8 mouse cellular contexts compared by ENCODE assay signal in genomic region chr11:52370538-52370937, GRCm38 (mm10). TPM values are rescaled to one million over a fixed set of nuclear protein-coding genes. Genes with fewer than 3 reads are reported as not detected.
DNase-seq lines count a peak whose midpoint lies in the region; ATAC-seq and TF ChIP-seq lines count a peak whose summit lies in the region.

No protein-coding gene starts in this region.

- no peaks in the 10 kb centered on the region for H3K27me3 ChIP-seq in hindbrain, embryonic 12.5 days
- no peaks in the 10 kb centered on the region for H3K27me3 ChIP-seq in hindbrain, embryonic 10.5 days (ENCODE audit: insufficient read depth, poor library complexity, severe bottlenecking)
- no peaks in the 10 kb centered on the region for H3K27me3 ChIP-seq in hindbrain, embryonic 16.5 days (replicated peaks; ENCODE audit: control insufficient read depth, insufficient read depth, low read length)
- H3K27me3 ChIP-seq in lung, postnatal 0 days (replicated peaks; ENCODE audit: insufficient read depth, low read length) = no peaks in the 10 kb centered on the region

- no peak overlapping the region for H3K4me2 ChIP-seq in hindbrain, embryonic 12.5 days (replicated peaks)
- H3K4me2 ChIP-seq in hindbrain, embryonic 16.5 days (ENCODE audit: low read length) = no peak overlapping the region
- H3K4me2 ChIP-seq in lung, postnatal 0 days (replicated peaks; ENCODE audit: low read depth, low read length) = no peak overlapping the region

- peaks cover 7% of the 10 kb centered on the region for H3K36me3 ChIP-seq in hindbrain, embryonic 12.5 days
- H3K36me3 ChIP-seq in hindbrain, embryonic 10.5 days = peaks cover 28% of the 10 kb centered on the region
- peaks cover 7% of the 10 kb centered on the region; the same call in 1 of the 2 replicates for H3K36me3 ChIP-seq in hindbrain, embryonic 16.5 days (ENCODE audit: control insufficient read depth, insufficient read depth, low read length)
- H3K36me3 ChIP-seq in lung, postnatal 0 days (ENCODE audit: insufficient read depth, low read length) = no peaks in the 10 kb centered on the region

- peaks cover 18% of the 10 kb centered on the region for H3K4me1 ChIP-seq in hindbrain, embryonic 12.5 days
- H3K4me1 ChIP-seq in hindbrain, embryonic 10.5 days (replicated peaks) = peaks cover 14% of the 10 kb centered on the region
- peaks cover 8% of the 10 kb centered on the region for H3K4me1 ChIP-seq in hindbrain, embryonic 16.5 days (ENCODE audit: control insufficient read depth, insufficient read depth, low read depth, low read length)
- peaks cover 6% of the 10 kb centered on the region for H3K4me1 ChIP-seq in lung, postnatal 0 days (ENCODE audit: insufficient read depth, low read depth, low read length)

- peak overlapping the region; percentile 64 for H3K27ac ChIP-seq in hindbrain, embryonic 12.5 days
- H3K27ac ChIP-seq in hindbrain, embryonic 10.5 days = no peak overlapping the region
- peak overlapping the region; percentile 9 for H3K27ac ChIP-seq in hindbrain, embryonic 16.5 days (ENCODE audit: low read depth, low read length)
- H3K27ac ChIP-seq in lung, postnatal 0 days (ENCODE audit: low read length) = 0 out of 2 replicates have a peak overlapping the region, but pooled peaks have one; percentile 38

- WGBS in hindbrain, embryonic 12.5 days = 49% methylated on average over 2 of the region's 2 CpGs
- WGBS in hindbrain, embryonic 10.5 days = 69% methylated on average over 2 of the region's 2 CpGs
- 27% methylated on average over 2 of the region's 2 CpGs for WGBS in hindbrain, embryonic 16.5 days
- WGBS in lung, postnatal 0 days = 23% methylated on average over 2 of the region's 2 CpGs

- no peak for TF ChIP-seq EP300 in lung, postnatal 0 days (IDR thresholded peaks at IDR 0.05)

- H3K4me3 ChIP-seq in hindbrain, embryonic 12.5 days = no peak overlapping the region
- H3K4me3 ChIP-seq in hindbrain, embryonic 10.5 days = no peak overlapping the region
- H3K4me3 ChIP-seq in hindbrain, embryonic 16.5 days (ENCODE audit: low read length) = no peak overlapping the region
- no peak overlapping the region for H3K4me3 ChIP-seq in lung, postnatal 0 days (ENCODE audit: low read depth, low read length)

- no peak overlapping the region for H3K9ac ChIP-seq in hindbrain, embryonic 12.5 days
- no peak overlapping the region for H3K9ac ChIP-seq in hindbrain, embryonic 16.5 days (ENCODE audit: low read depth, low read length)
- H3K9ac ChIP-seq in lung, postnatal 0 days (replicated peaks; ENCODE audit: low read depth) = no peak overlapping the region

- H3K9me3 ChIP-seq in hindbrain, embryonic 12.5 days (replicated peaks) = no peaks in the 10 kb centered on the region
- no peaks in the 10 kb centered on the region for H3K9me3 ChIP-seq in hindbrain, embryonic 10.5 days
- H3K9me3 ChIP-seq in hindbrain, embryonic 16.5 days (ENCODE audit: control insufficient read depth, low read length) = no peaks in the 10 kb centered on the region
- no peaks in the 10 kb centered on the region for H3K9me3 ChIP-seq in lung, postnatal 0 days (ENCODE audit: low read length)

- ATAC-seq in hindbrain, embryonic 12.5 days (ENCODE audit: low FRiP score) = no peak
- ATAC-seq in hindbrain, embryonic 16.5 days = 0 out of 2 replicates have a peak, but pooled peaks have one; percentile 52
- ATAC-seq in lung, postnatal 0 days = peak; percentile 61

- no peak for DNase-seq in hindbrain, embryonic 10.5 days (ENCODE audit: low spot score)
- peak; percentile 84 for DNase-seq in ES-CJ7 (ENCODE audit: low read depth, low spot score)
- DNase-seq in cerebellum, adult 8-10 months = peak; percentile 63
- DNase-seq in lung, postnatal 0 days (ENCODE audit: low spot score) = peak; percentile 76
- no peak for DNase-seq in frontal cortex, postnatal 25 days (ENCODE audit: low spot score in 2 of 2)
- DNase-seq in layer of hippocampus, postnatal 10 days (ENCODE audit: low spot score in 2 of 2) = no peak

- TF ChIP-seq CTCF in lung, postnatal 0 days (IDR thresholded peaks at IDR 0.05) = no peak

RNA-seq across cellular contexts. Expression of gene Vdac1, which starts 9.9 kb away (rescaled TPM):
- polyA plus RNA-seq in hindbrain, embryonic 12.5 days (2016; fragmentation: Nextera tagmentation; extraction: Ambion mirVana) = 232 and 233 TPM in 2 replicates
- 222 and 241 TPM in 2 replicates for polyA plus RNA-seq in hindbrain, embryonic 10.5 days (2016; fragmentation: Nextera tagmentation; extraction: Ambion mirVana)
- polyA plus RNA-seq in hindbrain, embryonic 16.5 days (2015; fragmentation: Nextera tagmentation; extraction: Ambion mirVana) = 411 and 440 TPM in 2 replicates
- polyA plus RNA-seq in lung, postnatal 0 days (2015; fragmentation: Nextera tagmentation; extraction: Ambion mirVana) = 127 and 140 TPM in 2 replicates
- 100 to 1,000 TPM; 546 to 556 TPM for total RNA-seq in layer of hippocampus, postnatal 10 days (2021)

RNA-seq across cellular contexts. Expression of gene 9530068E07Rik, which starts 25.7 kb away (rescaled TPM):
- 172 and 178 TPM in 2 replicates for polyA plus RNA-seq in hindbrain, embryonic 12.5 days (2016; fragmentation: Nextera tagmentation; extraction: Ambion mirVana)
- polyA plus RNA-seq in hindbrain, embryonic 10.5 days (2016; fragmentation: Nextera tagmentation; extraction: Ambion mirVana) = 149 and 168 TPM in 2 replicates
- polyA plus RNA-seq in hindbrain, embryonic 16.5 days (2015; fragmentation: Nextera tagmentation; extraction: Ambion mirVana) = 136 and 145 TPM in 2 replicates
- polyA plus RNA-seq in lung, postnatal 0 days (2015; fragmentation: Nextera tagmentation; extraction: Ambion mirVana) = 151 and 155 TPM in 2 replicates
- total RNA-seq in layer of hippocampus, postnatal 10 days (2021) = 10 to 100 TPM; 78.7 to 81.4 TPM

Comparison
In these comparisons a context has a peak if more than half of its experiments do, and no peak if none do; other contexts are left out.
1. DNase-seq: peak in ES-CJ7 (single experiment), cerebellum, adult 8-10 months (single experiment) and lung, postnatal 0 days (single experiment); none in hindbrain, embryonic 10.5 days (single experiment), frontal cortex, postnatal 25 days (0 of 2) and layer of hippocampus, postnatal 10 days (0 of 2).